Mouse (Mus musculus) hindbrain, postnatal 0 days (tissue): Measurements from ENCODE around the gene Hecw2. TPM values are rescaled to one million over a fixed set of nuclear protein-coding genes. Genes with fewer than 3 reads are reported as not detected.

ENCODE experiments used
- ATAC-seq: fragments of 200-750 bp; cut with Nextera tagmentation; 2 replicates; pipeline ENCODE4 v1.8.0; 2017; ENCODE audit warnings: mild to moderate bottlenecking, moderate TSS enrichment, moderate library complexity
- DNase-seq: peaks from one replicate; pipeline ENCODE4 v3.0.0-alpha.2; 2015; ENCODE audit warnings: low spot score
- H3K27ac ChIP-seq: fragments of 300-500 bp; sonication (generic); 2 replicates; pipeline ENCODE4 v1.5.1; 2014; ENCODE audit warnings: mild to moderate bottlenecking
- H3K27me3 ChIP-seq: fragments of 300-500 bp; sonication (generic); 2 replicates; pipeline ENCODE4 v1.6.1; 2014; ENCODE audit warnings: low read length, mixed read lengths; ENCODE audit not compliant: insufficient read depth
- H3K36me3 ChIP-seq: fragments of 300-500 bp; sonication (generic); 2 replicates; pipeline ENCODE4 v1.6.1; 2014; ENCODE audit warnings: low read length, mixed read lengths; ENCODE audit not compliant: insufficient read depth
- H3K4me1 ChIP-seq: fragments of 300-500 bp; sonication (generic); 2 replicates; pipeline ENCODE4 v1.6.1; 2014; ENCODE audit warnings: antibody characterized with exemption, low read length, mixed read lengths; ENCODE audit not compliant: insufficient read depth
- H3K4me2 ChIP-seq: fragments of 300-500 bp; sonication (generic); 2 replicates; pipeline ENCODE4 v1.6.1; 2014; ENCODE audit warnings: low read depth, mild to moderate bottlenecking, low read length, moderate library complexity, mixed read lengths
- H3K4me3 ChIP-seq: fragments of 300-500 bp; sonication (generic); 2 replicates; pipeline ENCODE4 v1.5.1; 2014; ENCODE audit warnings: low read length
- H3K9ac ChIP-seq: fragments of 300-500 bp; sonication (generic); replicated peaks from 2 replicates; pipeline ENCODE4 v1.6.1; 2014; ENCODE audit warnings: mild to moderate bottlenecking, low read length, moderate library complexity, mixed read lengths
- H3K9me3 ChIP-seq: fragments of 300-500 bp; sonication (generic); 2 replicates; pipeline ENCODE4 v1.6.1; 2016; ENCODE audit warnings: low read length, mixed read lengths
- CTCF ChIP-seq: IDR thresholded peaks from 2 replicates; pipeline ENCODE4 v1.5.1; 2016; ENCODE audit warnings: antibody characterized with exemption, control low read depth, low read depth
- WGBS: fragments of 180-500 bp; shearing (Covaris S2); extraction: QIAGEN DNeasy Blood & Tissue Kit; methylation state at CpG from one replicate; pipeline ENCODE4 v1.1.7; 2014; 5-methylcytosine and 5-hydroxymethylcytosine counted together
- polyA plus RNA-seq: library from polyadenylated mRNA; unstranded; fragments of >200 nt; fragmentation: Nextera tagmentation; extraction: Ambion mirVana; gene quantifications from 2 replicates; pipeline ENCODE4 v1.2.1, GENCODE M21; 2015
- total RNA-seq: library from RNA; depleted of rRNA; stranded (reverse); fragments of >200 nt; gene quantifications from 2 replicates; pipeline ENCODE4 v1.2.3, GENCODE M21; 2014

Gene Hecw2
- total and polyA plus RNA-seq, 2 experiments from 2014 or later = 6.3 to 21.1 TPM

GRCm38 (mm10) chr1:54145106-54145505 is 49.9 kb downstream of the Hecw2 start:
- ATAC-seq (no peak), DNase-seq (no peak)
- TF ChIP-seq CTCF = no peak
- Histone ChIP-seq H3K36me3 (no peaks in the 10 kb centered on the region), H3K4me2 (no peak overlapping the region), H3K9ac (no peak overlapping the region), H3K27me3 (no peaks in the 10 kb centered on the region), H3K27ac (no peak overlapping the region), H3K9me3 (no peaks in the 10 kb centered on the region), H3K4me3 (no peak overlapping the region), H3K4me1 (no peaks in the 10 kb centered on the region)
- 87% methylated on average over 5 of the region's 5 CpGs for WGBS

GRCm38 (mm10) chr1:54133802-54134436 is 61.0 kb downstream of the Hecw2 start:
- Histone ChIP-seq H3K36me3 (no peaks in the 10 kb centered on the region), H3K27me3 (no peaks in the 10 kb centered on the region), H3K4me3 (no peak overlapping the region), H3K4me2 (no peak overlapping the region), H3K9ac (no peak overlapping the region), H3K9me3 (no peaks in the 10 kb centered on the region), H3K4me1 (no peaks in the 10 kb centered on the region), H3K27ac (peak overlapping the region; percentile 51; the same call in 1 of the 2 replicates)
- no peak for TF ChIP-seq CTCF
- WGBS = 53% methylated on average over 4 of the region's 4 CpGs
- DNase-seq (no peak), ATAC-seq (peak; percentile 58; the same call in 1 of the 2 replicates)

GRCm38 (mm10) chr1:54128714-54129431 is 66.1 kb downstream of the Hecw2 start:
- Histone ChIP-seq H3K27ac (no peak overlapping the region), H3K36me3 (no peaks in the 10 kb centered on the region), H3K27me3 (no peaks in the 10 kb centered on the region), H3K9me3 (no peaks in the 10 kb centered on the region), H3K4me3 (no peak overlapping the region), H3K9ac (no peak overlapping the region), H3K4me2 (no peak overlapping the region), H3K4me1 (no peaks in the 10 kb centered on the region)
- 49% methylated on average over 5 of the region's 5 CpGs for WGBS
- DNase-seq (no peak), ATAC-seq (no peak)
- no peak for TF ChIP-seq CTCF

- Histone ChIP-seq H3K4me3 (no peak overlapping the region), H3K9ac (no peak overlapping the region), H3K36me3 (no peaks in the 10 kb centered on the region), H3K27me3 (no peaks in the 10 kb centered on the region), H3K4me1 (no peaks in the 10 kb centered on the region), H3K27ac (no peak overlapping the region), H3K4me2 (no peak overlapping the region), H3K9me3 (no peaks in the 10 kb centered on the region)
- WGBS = 78% methylated on average over 10 of the region's 10 CpGs
- no peak for DNase-seq
- no peak for TF ChIP-seq CTCF
- no peak for ATAC-seq
These were observed 67.8 kb downstream of the Hecw2 start for GRCm38 (mm10) chr1:54126991-54127742.

- no peaks in the 10 kb centered on the region for H3K9me3 ChIP-seq
- WGBS = 59% methylated on average over 2 of the region's 2 CpGs
- H3K27me3 ChIP-seq = no peaks in the 10 kb centered on the region
- ATAC-seq = no peak
- no peak for TF ChIP-seq CTCF
- DNase-seq = peak; percentile 15
- no peak overlapping the region for H3K4me3 ChIP-seq
- 0 out of 2 replicates have a peak, but pooled peaks cover 4% of the 10 kb centered on the region for H3K4me1 ChIP-seq
- H3K27ac ChIP-seq = no peak overlapping the region
- no peak overlapping the region for H3K9ac ChIP-seq
- H3K4me2 ChIP-seq = no peak overlapping the region
- H3K36me3 ChIP-seq = no peaks in the 10 kb centered on the region
These were observed 72.4 kb downstream of the Hecw2 start for GRCm38 (mm10) chr1:54122551-54122950.

GRCm38 (mm10) chr1:54121071-54121730 is 73.8 kb downstream of the Hecw2 start:
- no peak for TF ChIP-seq CTCF
- Histone ChIP-seq H3K4me2 (no peak overlapping the region), H3K4me1 (0 out of 2 replicates have a peak, but pooled peaks cover 4% of the 10 kb centered on the region), H3K4me3 (no peak overlapping the region), H3K9me3 (no peaks in the 10 kb centered on the region), H3K36me3 (no peaks in the 10 kb centered on the region), H3K9ac (no peak overlapping the region), H3K27ac (no peak overlapping the region), H3K27me3 (no peaks in the 10 kb centered on the region)
- 88% methylated on average over 5 of the region's 5 CpGs for WGBS
- no peak for DNase-seq
- no peak for ATAC-seq
